Mouse (Mus musculus) lung, embryonic 16.5 days (tissue): ENCODE measurements at regions not wholly inside any gene's neighbourhood (a gene's known extent, or its start where the extent isn't known, plus 50 kb on each side); places are given as distances from the start of the nearest gene placed in this dataset.

Experiments
- ATAC-seq: fragments of 200-750 bp; cut with Nextera tagmentation; 2 replicates; pipeline ENCODE4 v1.8.0; 2017; ENCODE audit warnings: low read depth, mild to moderate bottlenecking, moderate library complexity
- H3K27ac ChIP-seq: fragments of 300-500 bp; sonication (generic); 2 replicates; pipeline ENCODE4 v1.5.1; 2014; ENCODE audit warnings: mild to moderate bottlenecking, control low read depth, low read length
- H3K27me3 ChIP-seq: fragments of 300-500 bp; sonication (generic); 2 replicates; pipeline ENCODE4 v1.6.1; 2014; ENCODE audit warnings: low read depth, low read length, mixed read lengths; ENCODE audit not compliant: control insufficient read depth, insufficient read depth
- H3K36me3 ChIP-seq: fragments of 300-500 bp; sonication (generic); 2 replicates; pipeline ENCODE4 v1.6.1; 2014; ENCODE audit warnings: low read length; ENCODE audit not compliant: control insufficient read depth, insufficient read depth
- H3K4me1 ChIP-seq: fragments of 300-500 bp; sonication (generic); replicated peaks from 2 replicates; pipeline ENCODE4 v1.6.1; 2014; ENCODE audit warnings: low read length, mixed read lengths; ENCODE audit not compliant: control insufficient read depth, insufficient read depth
- H3K4me2 ChIP-seq: fragments of 300-500 bp; sonication (generic); 2 replicates; pipeline ENCODE4 v1.6.1; 2014; ENCODE audit warnings: low read depth, low read length, control low read depth
- H3K4me3 ChIP-seq: fragments of 300-500 bp; sonication (generic); 2 replicates; pipeline ENCODE4 v1.5.1; 2014; ENCODE audit warnings: mild to moderate bottlenecking, low read length, control low read depth
- H3K9ac ChIP-seq: fragments of 300-500 bp; sonication (generic); 2 replicates; pipeline ENCODE4 v1.6.1; 2014; ENCODE audit warnings: low read length, control low read depth
- H3K9me3 ChIP-seq: fragments of 300-500 bp; sonication (generic); 2 replicates; pipeline ENCODE4 v1.6.1; 2016; ENCODE audit warnings: low read length; ENCODE audit not compliant: control insufficient read depth
- WGBS: fragments of 180-500 bp; shearing (Covaris S2); extraction: QIAGEN DNeasy Blood & Tissue Kit; methylation state at CpG from one replicate; pipeline ENCODE4 v1.1.7; 2014; 5-methylcytosine and 5-hydroxymethylcytosine counted together

GRCm38 (mm10) chr14:110468457-110469311, 286.3 kb downstream of the Slitrk6 start:
- Histone ChIP-seq H3K4me2 (no peak overlapping the region), H3K36me3 (no peaks in the 10 kb centered on the region), H3K27ac (no peak overlapping the region), H3K4me3 (no peak overlapping the region), H3K9ac (no peak overlapping the region), H3K27me3 (no peaks in the 10 kb centered on the region), H3K4me1 (no peaks in the 10 kb centered on the region), H3K9me3 (no peaks in the 10 kb centered on the region)
- 71% methylated on average over 6 of the region's 6 CpGs for WGBS
- ATAC-seq = no peak
